Mouse (Mus musculus): ENCODE measurements around the gene Cfap58. TPM values are rescaled to one million over a fixed set of nuclear protein-coding genes. Genes with fewer than 3 reads are reported as not detected.

Cfap58 gene
- polyA plus RNA-seq, 1 experiment from 2014 or later = 0.41 TPM

DNA sequence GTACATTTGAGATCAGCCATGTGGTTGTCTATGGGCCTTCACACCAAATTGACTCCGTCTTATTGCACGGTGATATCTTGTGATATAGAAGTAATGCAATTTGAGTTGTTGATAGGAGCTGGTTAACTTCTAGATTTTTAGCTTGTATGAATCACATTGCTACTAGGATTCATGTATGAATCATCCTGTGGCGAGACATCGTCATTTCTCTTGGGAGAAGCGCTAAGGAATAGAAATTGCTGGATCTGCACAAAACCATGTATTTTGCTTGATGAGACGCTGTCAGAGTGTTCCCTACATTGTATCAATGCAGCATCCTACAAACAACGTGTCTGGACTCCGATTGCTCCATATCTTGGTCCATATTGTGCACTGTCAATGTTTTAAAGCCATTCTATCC, 102.1 kb downstream of the Cfap58 start:
- ATAC-seq (replicated peaks) = no peak
- 91% methylated on average over 8 of the region's 8 CpGs for WGBS
- H3K4me2 ChIP-seq = no peak overlapping the region
- H3K4me1 ChIP-seq = 0 out of 2 replicates have a peak, but pooled peaks cover 5% of the 10 kb centered on the region
- no peaks in the 10 kb centered on the region for H3K27me3 ChIP-seq (replicated peaks)
- H3K9me3 ChIP-seq = no peaks in the 10 kb centered on the region
- no peak overlapping the region for H3K9ac ChIP-seq
- no peaks in the 10 kb centered on the region for H3K36me3 ChIP-seq (replicated peaks)
- H3K27ac ChIP-seq = no peak overlapping the region
- no peak overlapping the region for H3K4me3 ChIP-seq

DNA sequence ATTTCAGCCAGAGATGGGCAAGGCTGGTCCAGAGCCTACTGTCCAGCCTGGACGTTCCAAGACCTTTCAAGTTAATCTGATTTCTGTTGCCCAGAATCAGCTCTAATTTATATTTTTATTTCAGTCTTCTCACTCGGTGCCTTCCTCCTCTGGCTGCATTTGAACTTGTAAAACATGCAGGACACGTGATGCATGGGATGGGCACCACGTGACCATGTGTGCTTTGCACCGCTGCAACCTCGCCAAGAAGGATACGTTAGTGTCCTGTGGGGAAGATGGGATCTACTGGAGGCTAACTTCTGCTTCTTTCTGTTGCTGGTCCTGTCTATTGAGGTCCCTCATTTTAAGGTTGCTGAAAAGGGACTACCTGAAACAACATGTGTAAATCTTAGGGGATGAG, 109.8 kb downstream of the Cfap58 start:
- H3K4me2 ChIP-seq = no peak overlapping the region
- H3K4me1 ChIP-seq = 0 out of 2 replicates have a peak, but pooled peaks cover 1% of the 10 kb centered on the region
- WGBS = 88% methylated on average over 7 of the region's 7 CpGs
- no peaks in the 10 kb centered on the region for H3K9me3 ChIP-seq
- no peak overlapping the region for H3K9ac ChIP-seq
- H3K36me3 ChIP-seq (replicated peaks) = no peaks in the 10 kb centered on the region
- no peaks in the 10 kb centered on the region for H3K27me3 ChIP-seq (replicated peaks)
- ATAC-seq (replicated peaks) = no peak
- H3K4me3 ChIP-seq = no peak overlapping the region
- no peak overlapping the region for H3K27ac ChIP-seq

DNA sequence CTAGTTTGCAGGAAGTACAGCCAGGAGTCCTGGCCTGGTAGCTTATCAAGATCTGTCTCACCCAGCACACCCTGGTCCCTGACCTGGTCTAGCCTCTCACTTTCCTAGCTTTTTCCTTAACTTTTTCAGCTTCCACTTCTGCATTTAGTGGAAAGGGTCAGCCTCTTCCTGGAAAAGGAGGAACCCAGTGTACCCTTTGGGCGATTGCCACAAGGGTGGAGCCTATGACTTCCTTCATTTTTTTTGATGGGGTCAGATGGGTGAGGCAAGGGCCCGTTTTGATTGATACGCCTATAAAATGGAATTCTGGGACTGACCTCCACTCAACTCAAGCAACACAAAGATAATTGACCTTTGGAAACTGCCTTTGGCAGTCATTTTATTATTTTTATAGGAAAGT, 111.9 kb downstream of the Cfap58 start:
- H3K27ac ChIP-seq = no peak overlapping the region
- H3K36me3 ChIP-seq (replicated peaks) = no peaks in the 10 kb centered on the region
- no peaks in the 10 kb centered on the region for H3K27me3 ChIP-seq (replicated peaks)
- WGBS = 74% methylated on average over 3 of the region's 3 CpGs
- no peak overlapping the region for H3K9ac ChIP-seq
- H3K4me3 ChIP-seq = no peak overlapping the region
- H3K4me1 ChIP-seq = peaks cover 10% of the 10 kb centered on the region; the same call in 1 of the 2 replicates
- no peaks in the 10 kb centered on the region for H3K9me3 ChIP-seq
- H3K4me2 ChIP-seq = no peak overlapping the region
- ATAC-seq (replicated peaks) = no peak

DNA sequence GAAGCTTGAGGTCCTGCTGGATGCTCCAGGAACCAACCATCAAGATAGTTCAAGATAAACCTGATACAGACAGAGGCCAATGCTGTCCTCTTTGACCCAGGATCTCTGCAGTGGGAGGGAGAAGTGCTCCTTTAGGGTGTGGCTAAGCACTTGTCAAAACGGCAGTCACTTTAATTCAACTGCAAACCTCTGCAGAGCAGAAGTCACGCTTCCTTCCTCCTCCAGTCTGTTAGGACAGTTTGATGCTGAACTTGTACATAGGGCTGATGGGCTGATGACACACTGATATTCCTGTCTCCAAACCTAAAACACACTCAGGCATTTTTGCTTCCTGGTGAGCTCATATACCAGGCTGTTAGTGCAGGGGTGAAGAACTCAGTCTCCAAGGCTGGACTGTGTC, 125.8 kb downstream of the Cfap58 start:
- Histone ChIP-seq H3K4me3 (no peak overlapping the region), H3K4me1 (0 out of 2 replicates have a peak, but pooled peaks cover 4% of the 10 kb centered on the region), H3K27ac (no peak overlapping the region), H3K9ac (no peak overlapping the region), H3K9me3 (no peaks in the 10 kb centered on the region), H3K4me2 (no peak overlapping the region), H3K36me3 (replicated peaks) (no peaks in the 10 kb centered on the region), H3K27me3 (replicated peaks) (no peaks in the 10 kb centered on the region)
- ATAC-seq (replicated peaks) = no peak
- WGBS = 68% methylated on average over 2 of the region's 2 CpGs

- WGBS = 74% methylated on average over 3 of the region's 3 CpGs
- Histone ChIP-seq H3K27me3 (replicated peaks) (no peaks in the 10 kb centered on the region), H3K9ac (no peak overlapping the region), H3K4me3 (no peak overlapping the region), H3K36me3 (replicated peaks) (no peaks in the 10 kb centered on the region), H3K27ac (no peak overlapping the region), H3K4me1 (no peaks in the 10 kb centered on the region), H3K9me3 (no peaks in the 10 kb centered on the region), H3K4me2 (no peak overlapping the region)
- no peak for ATAC-seq (replicated peaks)
Measured at GRCm38 (mm10) chr19:48079718-48080117, 142.2 kb downstream of the Cfap58 start.

- Histone ChIP-seq H3K36me3 (replicated peaks) (no peaks in the 10 kb centered on the region), H3K27me3 (replicated peaks) (no peaks in the 10 kb centered on the region), H3K9me3 (no peaks in the 10 kb centered on the region), H3K4me3 (no peak overlapping the region), H3K4me1 (no peaks in the 10 kb centered on the region), H3K27ac (no peak overlapping the region), H3K9ac (no peak overlapping the region), H3K4me2 (no peak overlapping the region)
- whole genome bisulfite sequencing = 75% methylated on average over 4 of the region's 4 CpGs
- no peak for ATAC-seq (replicated peaks)
Measured at GRCm38 (mm10) chr19:48081456-48081855, 144.0 kb downstream of the Cfap58 start.

Small RNAs within 50 kb of the gene (microRNA-seq; reads per million reads assigned to microRNA genes)
- not detected for gene Gm22240

Other genes starting within 250 kb of the Cfap58 start
- 0.24 and 0.40 TPM in 2 replicates for gene Col17a1, start 245.6 kb upstream of the Cfap58 start, polyA plus RNA-seq (2015; fragmentation: Nextera tagmentation; extraction: Ambion mirVana)
- gene Sfr1, start 206.0 kb upstream of the Cfap58 start, polyA plus RNA-seq (2015; fragmentation: Nextera tagmentation; extraction: Ambion mirVana) = 141 and 142 TPM in 2 replicates
- 136 and 139 TPM in 2 replicates for gene Gsto1, start 82.7 kb upstream of the Cfap58 start, polyA plus RNA-seq (2015; fragmentation: Nextera tagmentation; extraction: Ambion mirVana)
- 0.74 and 1.4 TPM in 2 replicates for gene Gsto2, start 72.1 kb upstream of the Cfap58 start, polyA plus RNA-seq (2015; fragmentation: Nextera tagmentation; extraction: Ambion mirVana)
- gene Cfap43, start 18.4 kb upstream of the Cfap58 start, polyA plus RNA-seq (2015; fragmentation: Nextera tagmentation; extraction: Ambion mirVana) = 1.5 and 1.8 TPM in 2 replicates
- gene Itprip, start 18.4 kb upstream of the Cfap58 start, polyA plus RNA-seq (2015; fragmentation: Nextera tagmentation; extraction: Ambion mirVana) = 5.1 and 5.7 TPM in 2 replicates

All from midbrain, embryonic 15.5 days (tissue).